Mouse (Mus musculus) G1E (cell line): Measurements from ENCODE around the gene Sprtn. TPM values are rescaled to one million over a fixed set of nuclear protein-coding genes. Genes with fewer than 3 reads are reported as not detected.

Experiments
- ATAC-seq: 2 replicates; pipeline ENCODE4 v1.8.0; 2016; ENCODE audit warnings: mild to moderate bottlenecking; ENCODE audit not compliant: insufficient number of reproducible peaks, poor library complexity, low FRiP score, severe bottlenecking; ENCODE audit errors: extremely low read depth
- DNase-seq: peaks from one replicate; pipeline ENCODE4 v3.0.0; 2012; ENCODE audit warnings: low spot score
- H3K27me3 ChIP-seq: 2 replicates; pipeline ENCODE4 v1.6.1; 2012; ENCODE audit warnings: mild to moderate bottlenecking, low read length, inconsistent platforms; ENCODE audit not compliant: insufficient read depth
- H3K36me3 ChIP-seq: replicated peaks from 2 replicates; pipeline ENCODE3; 2012; ENCODE audit warnings: mild to moderate bottlenecking, inconsistent platforms
- H3K4me1 ChIP-seq: 2 replicates; pipeline ENCODE4 v1.6.1; 2012; ENCODE audit warnings: low read depth, low read length, inconsistent platforms, mixed read lengths; ENCODE audit not compliant: insufficient read depth
- H3K4me3 ChIP-seq: 2 replicates; pipeline ENCODE4 v1.5.1; 2012; ENCODE audit warnings: low read depth, mild to moderate bottlenecking, inconsistent platforms, low read length, moderate library complexity, mixed read lengths
- H3K9me3 ChIP-seq: replicated peaks from 2 replicates; pipeline ENCODE4 v1.6.1; 2012; ENCODE audit warnings: inconsistent platforms
- CTCF ChIP-seq: IDR thresholded peaks from 2 replicates; pipeline ENCODE4 v1.5.1; 2012; ENCODE audit warnings: low read depth, low read length, inconsistent platforms, mixed read lengths
- GATA1 ChIP-seq: IDR thresholded peaks from 2 replicates; pipeline ENCODE4 v1.6.1; 2012; ENCODE audit warnings: borderline replicate concordance, low read length, inconsistent platforms, mixed read lengths
- GATA2 ChIP-seq: IDR thresholded peaks from 2 replicates; pipeline ENCODE4 v1.6.1; 2012; ENCODE audit warnings: low read depth, low read length, inconsistent platforms, borderline replicate concordance
- POLR2AphosphoS5 ChIP-seq: IDR thresholded peaks from 2 replicates; pipeline ENCODE4 v1.6.1; 2012; ENCODE audit warnings: low read depth, low read length, inconsistent platforms; ENCODE audit not compliant: insufficient replicate concordance
- TAL1 ChIP-seq: conservative IDR thresholded peaks from 2 replicates; pipeline ENCODE4 v1.6.1; 2012; ENCODE audit warnings: low read depth, low read length, inconsistent platforms, mixed read lengths
- polyA plus RNA-seq: library from polyadenylated mRNA; stranded (reverse); fragments of >175 nt; gene quantifications from 2 replicates; pipeline ENCODE4 v1.2.3, GENCODE M21; 2012
- total RNA-seq, 2 experiments: library from RNA; stranded (forward) in 1 of 2; stranded (reverse) in 1 of 2; fragments of 200-1000 nt in 1 of 2; fragments of >200 nt in 1 of 2; fragmentation: Nextera tagmentation in 1 of 2; gene quantifications; 2 replicates each; pipeline ENCODE4 v1.2.3; 2014 to 2017

The Sprtn gene
- total and polyA plus RNA-seq, 3 experiments: 21.7 to 42.4 (median 35.8) TPM

- peaks cover 26% of the 10 kb centered on the region for H3K9me3 ChIP-seq
- H3K27me3 ChIP-seq: no peaks in the 10 kb centered on the region
- DNase-seq (no peak), ATAC-seq (no peak)
- no peak overlapping the region; the same call in 1 of the 2 replicates for H3K4me3 ChIP-seq
- H3K4me1 ChIP-seq: peaks cover 47% of the 10 kb centered on the region
- no peak for TF ChIP-seq TAL1
- TF ChIP-seq CTCF: no peak
- peaks cover 72% of the 10 kb centered on the region for H3K36me3 ChIP-seq
Observed at GRCm38 (mm10) chr8:124923971-124924652, 26.4 kb downstream of the Sprtn start.

- ATAC-seq: peak; percentile 30; the same call in 1 of the 2 replicates
- peaks cover 80% of the 10 kb centered on the region for H3K36me3 ChIP-seq
Observed at GRCm38 (mm10) chr8:124925544-124926266, 28.0 kb downstream of the Sprtn start.

GRCm38 (mm10) chr8:124926351-124926771 lies 28.7 kb downstream of the Sprtn start:
- ATAC-seq (no peak), DNase-seq (no peak)
- TF ChIP-seq TAL1: no peak
- no peak for TF ChIP-seq GATA1
- no peak for TF ChIP-seq GATA2
- no peak for TF ChIP-seq POLR2AphosphoS5
- no peak for TF ChIP-seq CTCF
- Histone ChIP-seq H3K9me3 (peaks cover 35% of the 10 kb centered on the region), H3K36me3 (peaks cover 80% of the 10 kb centered on the region), H3K4me1 (peaks cover 51% of the 10 kb centered on the region), H3K4me3 (no peak overlapping the region), H3K27me3 (no peaks in the 10 kb centered on the region)

More at GRCm38 (mm10) chr8:124925544-124926266, 28.0 kb downstream of the Sprtn start:
- no peak for DNase-seq
- TF ChIP-seq POLR2AphosphoS5 (no peak), GATA2 (no peak), GATA1 (no peak), CTCF (no peak), TAL1 (no peak)
- no peak overlapping the region for H3K4me3 ChIP-seq
- H3K9me3 ChIP-seq: peaks cover 35% of the 10 kb centered on the region
- no peaks in the 10 kb centered on the region for H3K27me3 ChIP-seq
- peaks cover 54% of the 10 kb centered on the region for H3K4me1 ChIP-seq

- DNase-seq: no peak
- Histone ChIP-seq H3K4me1 (peaks cover 31% of the 10 kb centered on the region), H3K27me3 (no peaks in the 10 kb centered on the region), H3K9me3 (peaks cover 30% of the 10 kb centered on the region), H3K4me3 (no peak overlapping the region), H3K36me3 (peaks cover 74% of the 10 kb centered on the region)
- ATAC-seq: no peak
- no peak for TF ChIP-seq GATA2
- TF ChIP-seq GATA1: no peak
- TF ChIP-seq POLR2AphosphoS5: no peak
Observed at GRCm38 (mm10) chr8:124929006-124929405, 31.3 kb downstream of the Sprtn start.

- H3K9me3 ChIP-seq: peaks cover 25% of the 10 kb centered on the region
- TF ChIP-seq TAL1 (no peak), GATA1 (no peak), POLR2AphosphoS5 (no peak), GATA2 (no peak)
- no peak overlapping the region for H3K4me3 ChIP-seq
- DNase-seq: no peak
- peaks cover 26% of the 10 kb centered on the region for H3K4me1 ChIP-seq
- no peak for ATAC-seq
- peaks cover 70% of the 10 kb centered on the region for H3K36me3 ChIP-seq
- H3K27me3 ChIP-seq: no peaks in the 10 kb centered on the region
Observed at GRCm38 (mm10) chr8:124930086-124930485, 32.4 kb downstream of the Sprtn start.

- no peak for DNase-seq
- Histone ChIP-seq H3K4me1 (peaks cover 22% of the 10 kb centered on the region), H3K4me3 (no peak overlapping the region), H3K36me3 (peaks cover 66% of the 10 kb centered on the region), H3K9me3 (peaks cover 19% of the 10 kb centered on the region), H3K27me3 (no peaks in the 10 kb centered on the region)
- ATAC-seq: no peak
- no peak for TF ChIP-seq GATA2
- no peak for TF ChIP-seq TAL1
- TF ChIP-seq CTCF: no peak
- TF ChIP-seq POLR2AphosphoS5: no peak
- TF ChIP-seq GATA1: no peak
Observed at GRCm38 (mm10) chr8:124930649-124931048, 33.0 kb downstream of the Sprtn start.
